Mouse (Mus musculus) C2C12 (cell line): ENCODE data around the gene Sfn. TPM values are rescaled to one million over a fixed set of nuclear protein-coding genes. Genes with fewer than 3 reads are reported as not detected.
A peak's percentile ranks its signal among the peaks of the same experiment; 100 is the strongest.

Source experiments
- H3K27me3 ChIP-seq: one replicate; pipeline ENCODE4 v1.6.1; 2011; ENCODE audit not compliant: control insufficient read depth, insufficient read depth, insufficient read length
- H3K36me3 ChIP-seq: one replicate; pipeline ENCODE4 v1.6.1; 2011; ENCODE audit not compliant: control insufficient read depth, insufficient read depth
- H3K4me3 ChIP-seq: one replicate; pipeline ENCODE4 v1.5.1; 2011; ENCODE audit warnings: mild to moderate bottlenecking, control low read depth; ENCODE audit not compliant: poor library complexity, insufficient read depth, severe bottlenecking
- H3K79me2 ChIP-seq: one replicate; pipeline ENCODE4 v1.6.1; 2011; ENCODE audit not compliant: control insufficient read depth, insufficient read depth
- H3K79me3 ChIP-seq: one replicate; pipeline ENCODE4 v1.6.1; 2011; ENCODE audit warnings: low read depth, control low read depth
- H3ac ChIP-seq: one replicate; pipeline ENCODE3; 2011; ENCODE audit warnings: low read depth; ENCODE audit not compliant: control insufficient read depth, insufficient read length
- CEBPB ChIP-seq: IDR thresholded peaks from one replicate; pipeline ENCODE4 v1.6.1; 2011; ENCODE audit warnings: low read depth, mild to moderate bottlenecking, control low read depth, moderate library complexity
- CTCF ChIP-seq: IDR thresholded peaks from one replicate; pipeline ENCODE4 v1.5.1; 2011; ENCODE audit not compliant: control insufficient read depth, insufficient read depth, insufficient read length
- FOSL1 ChIP-seq: IDR thresholded peaks from one replicate; pipeline ENCODE4 v1.8.0; 2011; ENCODE audit warnings: mild to moderate bottlenecking, low read length; ENCODE audit not compliant: poor library complexity, insufficient read depth, severe bottlenecking
- MAX ChIP-seq: IDR thresholded peaks from one replicate; pipeline ENCODE4 v1.6.1; 2011; ENCODE audit warnings: mild to moderate bottlenecking, control low read depth
- MYOD1 ChIP-seq: IDR thresholded peaks from one replicate; pipeline ENCODE4 v1.6.1; 2011; ENCODE audit warnings: low read depth; ENCODE audit not compliant: control insufficient read depth, insufficient read length
- MYOG ChIP-seq: IDR thresholded peaks from one replicate; pipeline ENCODE4 v1.6.1; 2011; ENCODE audit not compliant: control insufficient read depth, insufficient read length; ENCODE audit errors: extremely low read depth
- USF1 ChIP-seq: IDR thresholded peaks from one replicate; pipeline ENCODE4 v1.6.1; 2011; ENCODE audit warnings: low read depth, mild to moderate bottlenecking, control low read depth, moderate library complexity
- polyA plus RNA-seq: library from polyadenylated mRNA; unstranded; fragments of >200 nt; fragmentation: generic; extraction: Trizol; gene quantifications from one replicate; pipeline ENCODE4 v1.2.1, GENCODE M21; 2012; ENCODE audit warnings: missing spikeins

Gene Sfn
- polyA plus RNA-seq, 1 experiment: 0.54 TPM

DNA sequence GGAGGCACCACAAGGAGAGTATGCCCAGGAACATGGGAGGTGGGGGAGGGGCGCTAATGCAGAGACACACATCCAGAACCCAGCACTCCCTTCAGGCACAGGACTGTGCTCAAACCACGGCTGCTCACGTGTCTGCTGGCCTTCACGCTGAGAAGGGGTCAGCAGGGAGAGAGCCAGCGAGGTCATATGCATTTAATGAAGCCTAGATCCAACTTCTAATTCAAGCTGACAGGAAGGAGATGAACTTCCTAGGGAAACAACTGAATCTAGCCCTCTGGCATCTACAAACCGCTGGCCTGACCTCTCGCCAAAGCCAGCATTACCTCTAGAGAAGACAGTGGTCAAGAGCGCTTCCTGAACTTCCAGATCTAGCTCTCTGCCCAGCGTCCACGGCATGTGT is 13.4 kb upstream of the Sfn start:
- TF ChIP-seq CEBPB (no peak), USF1 (no peak), MYOG (no peak), CTCF (no peak), FOSL1 (no peak), MAX (no peak)
- Histone ChIP-seq H3K79me2 (no peaks in the 10 kb centered on the region), H3K27me3 (no peaks in the 10 kb centered on the region), H3K4me3 (no peak overlapping the region), H3K79me3 (peaks cover 1% of the 10 kb centered on the region), H3K36me3 (peaks cover 4% of the 10 kb centered on the region), H3ac (no peak overlapping the region)

DNA sequence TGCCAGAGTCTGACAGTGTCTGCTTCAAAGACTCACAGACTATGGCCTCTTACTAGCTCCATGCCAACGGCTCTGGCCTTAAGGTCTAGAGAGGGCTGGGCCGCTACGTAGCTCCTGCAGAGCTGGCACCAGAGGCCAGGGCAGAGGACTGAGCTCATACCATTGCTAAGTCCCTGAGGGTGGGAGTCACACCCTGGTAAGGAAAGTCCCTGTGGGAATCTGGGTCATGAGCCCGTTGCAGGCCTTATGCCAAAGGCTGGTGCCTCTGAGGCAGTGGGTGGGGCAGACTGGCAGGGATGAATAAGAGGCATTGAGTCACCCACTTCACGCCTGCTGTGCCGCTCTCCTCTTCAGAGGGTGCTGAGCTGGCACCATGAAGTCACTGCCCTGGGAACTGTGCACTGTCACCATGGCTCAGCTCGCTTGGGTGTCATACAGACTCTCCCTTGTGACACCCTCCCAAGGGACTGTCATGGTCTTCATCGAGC is 12.3 kb upstream of the Sfn start:
- peaks cover 4% of the 10 kb centered on the region for H3K36me3 ChIP-seq
- no peaks in the 10 kb centered on the region for H3K27me3 ChIP-seq
- H3ac ChIP-seq: no peak overlapping the region
- no peak overlapping the region for H3K4me3 ChIP-seq
- TF ChIP-seq FOSL1: peak; percentile 10
- TF ChIP-seq MYOD1: peak; percentile 29
- no peak for TF ChIP-seq MYOG
- no peak for TF ChIP-seq CTCF
- peak; percentile 30 for TF ChIP-seq USF1
- TF ChIP-seq MAX: peak; percentile 95
- H3K79me2 ChIP-seq: no peaks in the 10 kb centered on the region
- no peaks in the 10 kb centered on the region for H3K79me3 ChIP-seq

DNA sequence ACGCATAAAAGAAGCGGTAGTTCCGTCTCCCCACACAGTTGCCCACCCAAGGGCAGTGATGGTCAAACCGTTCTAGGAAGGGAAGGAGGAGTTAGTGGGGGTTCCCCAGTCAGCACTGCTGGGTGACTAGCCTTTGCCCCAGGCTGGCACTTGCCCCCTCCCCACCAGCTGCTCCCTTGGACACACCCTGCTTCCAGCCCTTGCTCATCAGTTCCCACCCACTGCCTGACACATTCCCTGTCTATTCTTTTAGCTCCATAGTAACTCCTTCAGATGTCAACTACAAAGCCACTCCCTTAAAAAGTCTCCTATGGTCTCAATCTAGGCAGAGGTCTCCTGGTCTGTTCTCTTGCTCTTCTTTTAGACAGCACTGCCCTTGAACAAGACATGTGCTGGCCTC is 11.9 kb upstream of the Sfn start:
- TF ChIP-seq MYOD1: no peak
- TF ChIP-seq CEBPB: no peak
- no peak for TF ChIP-seq FOSL1
- TF ChIP-seq MYOG: no peak
- Histone ChIP-seq H3K4me3 (no peak overlapping the region), H3K27me3 (no peaks in the 10 kb centered on the region), H3ac (no peak overlapping the region), H3K36me3 (peaks cover 4% of the 10 kb centered on the region), H3K79me2 (no peaks in the 10 kb centered on the region), H3K79me3 (no peaks in the 10 kb centered on the region)

DNA sequence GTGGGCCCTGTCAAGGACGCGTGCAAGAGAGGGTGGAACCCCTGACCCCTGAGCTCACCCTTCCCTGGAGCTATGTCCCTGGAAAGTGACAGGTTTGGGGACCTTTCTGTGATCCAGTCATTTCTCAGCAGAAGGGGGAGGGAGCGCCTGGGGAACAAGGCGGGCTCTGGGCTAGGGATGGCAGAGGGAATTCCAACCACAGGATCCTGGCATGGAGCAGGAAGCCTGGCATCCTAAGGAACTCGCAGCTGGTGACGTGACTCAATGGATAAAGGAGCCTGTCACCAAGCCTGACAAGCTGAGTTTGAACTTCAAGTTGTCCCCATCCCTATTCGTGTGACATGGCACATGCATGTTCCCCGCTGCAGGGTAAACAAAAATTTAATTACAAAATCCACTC is 11.1 kb upstream of the Sfn start:
- H3K79me3 ChIP-seq: no peaks in the 10 kb centered on the region
- no peak overlapping the region for H3K4me3 ChIP-seq
- H3ac ChIP-seq: no peak overlapping the region
- TF ChIP-seq MYOD1 (peak; percentile 26), CTCF (no peak)
- no peaks in the 10 kb centered on the region for H3K27me3 ChIP-seq
- peaks cover 9% of the 10 kb centered on the region for H3K36me3 ChIP-seq
- no peaks in the 10 kb centered on the region for H3K79me2 ChIP-seq

DNA sequence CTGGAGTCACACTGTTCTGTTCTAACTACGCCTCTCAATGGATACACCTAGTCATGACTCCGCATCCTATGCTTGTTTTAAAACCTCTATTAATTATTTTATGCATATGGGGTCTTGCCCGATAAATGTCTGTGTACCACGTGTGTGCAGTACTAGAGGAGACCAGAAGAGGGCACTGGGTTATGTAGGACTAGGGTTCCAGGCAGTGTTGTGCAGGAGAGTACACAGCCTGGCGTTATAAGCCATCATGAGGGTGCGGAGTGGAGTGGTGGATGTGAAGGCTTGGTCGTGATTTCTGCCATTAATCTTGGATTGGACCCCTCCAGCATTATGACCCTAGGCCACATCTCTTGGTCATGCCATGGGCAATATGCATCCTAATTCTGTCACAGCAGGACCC is 10.4 kb upstream of the Sfn start:
- Histone ChIP-seq H3K79me3 (no peaks in the 10 kb centered on the region), H3ac (no peak overlapping the region), H3K27me3 (no peaks in the 10 kb centered on the region), H3K79me2 (no peaks in the 10 kb centered on the region), H3K4me3 (no peak overlapping the region), H3K36me3 (peaks cover 9% of the 10 kb centered on the region)
- TF ChIP-seq MAX: no peak
- TF ChIP-seq CTCF: no peak
- no peak for TF ChIP-seq FOSL1
- TF ChIP-seq USF1: no peak
- TF ChIP-seq CEBPB: no peak
- TF ChIP-seq MYOD1: no peak
- TF ChIP-seq MYOG: no peak

DNA sequence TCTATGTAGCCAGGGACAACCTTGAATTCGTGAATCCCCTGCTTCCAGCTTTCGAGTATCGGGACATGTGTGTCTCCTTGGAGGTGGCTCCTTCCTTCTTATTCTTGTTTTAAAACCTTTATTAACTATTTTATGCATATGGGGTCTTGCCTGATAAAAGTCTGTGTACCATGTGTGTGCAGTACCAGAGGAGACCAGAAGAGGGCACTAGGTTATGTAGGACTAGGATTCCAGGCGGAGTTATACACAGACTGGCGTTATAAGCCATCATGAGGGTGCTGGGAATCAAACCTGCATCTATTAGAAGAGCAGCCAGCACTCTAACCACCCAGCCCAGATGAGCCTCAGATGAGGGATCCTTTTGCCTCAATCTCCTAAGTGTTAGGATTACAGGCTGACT is 9.8 kb upstream of the Sfn start:
- no peaks in the 10 kb centered on the region for H3K79me2 ChIP-seq
- no peak overlapping the region for H3K4me3 ChIP-seq
- H3K36me3 ChIP-seq: peaks cover 9% of the 10 kb centered on the region
- TF ChIP-seq MYOG (no peak), MAX (no peak), CTCF (no peak), CEBPB (no peak), MYOD1 (no peak), FOSL1 (no peak), USF1 (no peak)
- no peaks in the 10 kb centered on the region for H3K79me3 ChIP-seq
- H3ac ChIP-seq: no peak overlapping the region
- H3K27me3 ChIP-seq: no peaks in the 10 kb centered on the region
